Mouse (Mus musculus) thymus, adult 2 months (tissue): ENCODE data around the gene Gm49358. TPM values are rescaled to one million over a fixed set of nuclear protein-coding genes. Genes with fewer than 3 reads are reported as not detected.

ENCODE experiments used
- DNase-seq: peaks from one replicate; pipeline ENCODE4 v3.0.0; 2021
- H3K27ac ChIP-seq: fragments of 200-500 bp; 2 replicates; pipeline ENCODE4 v1.5.1; 2012; ENCODE audit warnings: low read length, control low read depth; ENCODE audit not compliant: control insufficient read depth, insufficient read depth
- H3K27me3 ChIP-seq: fragments of 200-500 bp; 2 replicates; pipeline ENCODE4 v1.6.1; 2012; ENCODE audit warnings: mild to moderate bottlenecking, low read length, moderate library complexity, mixed read lengths; ENCODE audit not compliant: control insufficient read depth, insufficient read depth
- H3K36me3 ChIP-seq: fragments of 200-500 bp; 2 replicates; pipeline ENCODE4 v1.6.1; 2012; ENCODE audit warnings: mild to moderate bottlenecking, low read length, moderate library complexity; ENCODE audit not compliant: control insufficient read depth, insufficient read depth
- H3K4me1 ChIP-seq: fragments of 200-500 bp; replicated peaks from 2 replicates; pipeline ENCODE4 v1.6.1; 2012; ENCODE audit warnings: low read length; ENCODE audit not compliant: control insufficient read depth, insufficient read depth
- H3K4me3 ChIP-seq: fragments of 200-500 bp; 2 replicates; pipeline ENCODE4 v1.5.1; 2012; ENCODE audit warnings: mild to moderate bottlenecking, low read length, control low read depth, moderate library complexity; ENCODE audit not compliant: control insufficient read depth, insufficient read depth
- CTCF ChIP-seq: fragments of 200-500 bp; IDR thresholded peaks from 2 replicates; pipeline ENCODE4 v1.5.1; 2012; ENCODE audit warnings: mild to moderate bottlenecking, control low read depth, low read length, moderate library complexity, borderline replicate concordance; ENCODE audit not compliant: control insufficient read depth, poor library complexity, insufficient read depth; ENCODE audit errors: extremely low read depth
- POLR2A ChIP-seq: fragments of 200-500 bp; IDR thresholded peaks from 2 replicates; pipeline ENCODE4 v1.6.1; 2012; ENCODE audit warnings: mild to moderate bottlenecking, low read length, control low read depth, moderate library complexity; ENCODE audit not compliant: control insufficient read depth, poor library complexity, insufficient read depth; ENCODE audit errors: extremely low read depth
- WGBS: fragments of 180-500 bp; shearing (Covaris S2); methylation state at CpG from one replicate; pipeline ENCODE4 v1.1.7; 2018; 5-methylcytosine and 5-hydroxymethylcytosine counted together
- polyA plus RNA-seq: library from polyadenylated mRNA; depleted of rRNA; stranded (reverse); fragments of >200 nt; gene quantifications from 2 replicates; pipeline ENCODE4 v1.2.3, GENCODE M21; 2012

Gm49358 gene
- polyA plus RNA-seq, 1 experiment, result not detected

DNA sequence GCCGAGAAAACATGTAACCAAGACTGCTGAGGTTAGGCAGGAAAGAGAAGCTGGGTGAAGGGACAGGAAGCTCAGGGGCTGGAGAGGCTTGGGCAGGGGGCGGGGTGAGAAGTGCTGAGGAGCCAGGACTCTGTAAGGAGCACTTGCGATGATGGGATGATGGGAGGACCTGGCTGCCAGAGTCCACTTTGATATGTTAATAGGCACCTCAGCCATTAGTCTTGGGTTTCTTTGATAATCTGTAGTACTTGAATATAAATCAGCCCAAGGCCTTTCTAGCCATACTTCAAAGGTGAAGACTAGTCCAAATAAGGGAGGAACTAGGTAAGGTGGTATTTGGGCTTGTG, 1.4 kb upstream of the Gm49358 start:
- no peak for DNase-seq
- no peaks in the 10 kb centered on the region for H3K36me3 ChIP-seq
- H3K4me3 ChIP-seq, result no peak overlapping the region
- WGBS, result 67% methylated on average over 3 of the region's 3 CpGs
- no peaks in the 10 kb centered on the region for H3K27me3 ChIP-seq
- no peak for TF ChIP-seq POLR2A
- no peak for TF ChIP-seq CTCF
- no peaks in the 10 kb centered on the region for H3K4me1 ChIP-seq
- H3K27ac ChIP-seq, result no peak overlapping the region

DNA sequence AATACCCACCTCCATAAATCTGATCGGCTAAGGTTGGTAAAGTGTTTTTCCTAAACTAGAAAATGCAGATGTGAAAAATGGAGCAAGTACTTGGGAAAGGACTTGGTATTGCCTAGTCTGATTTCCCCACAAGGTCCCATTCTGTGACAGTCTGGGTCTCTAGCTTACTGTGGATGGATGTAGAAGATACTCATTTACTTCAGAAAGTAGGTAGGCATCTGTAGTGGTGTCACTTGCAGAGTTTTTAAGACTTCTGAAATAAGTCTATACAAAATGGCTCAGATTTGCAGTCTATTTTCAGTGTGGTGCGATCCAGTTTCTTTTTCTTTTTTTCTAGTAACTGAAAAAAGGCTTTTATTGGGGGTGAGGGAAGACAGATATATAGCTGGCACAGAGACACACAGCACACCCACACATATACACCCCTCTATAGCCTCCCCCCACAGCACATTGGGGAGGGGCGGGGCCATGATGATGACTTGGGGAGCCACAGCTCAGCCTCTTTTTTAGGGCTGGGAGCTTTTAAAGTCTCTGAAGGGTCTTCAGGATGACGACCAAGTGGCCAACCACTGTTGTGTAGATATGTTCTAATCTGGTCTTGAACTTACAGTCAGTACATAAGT, 1.7 kb downstream of the Gm49358 start:
- no peak overlapping the region for H3K4me3 ChIP-seq
- no peak for DNase-seq
- H3K36me3 ChIP-seq, result no peaks in the 10 kb centered on the region
- WGBS, result 97% methylated on average over 4 of the region's 4 CpGs
- H3K27me3 ChIP-seq, result no peaks in the 10 kb centered on the region
- H3K4me1 ChIP-seq, result no peaks in the 10 kb centered on the region
- no peak for TF ChIP-seq POLR2A
- TF ChIP-seq CTCF, result no peak
- H3K27ac ChIP-seq, result no peak overlapping the region

DNA sequence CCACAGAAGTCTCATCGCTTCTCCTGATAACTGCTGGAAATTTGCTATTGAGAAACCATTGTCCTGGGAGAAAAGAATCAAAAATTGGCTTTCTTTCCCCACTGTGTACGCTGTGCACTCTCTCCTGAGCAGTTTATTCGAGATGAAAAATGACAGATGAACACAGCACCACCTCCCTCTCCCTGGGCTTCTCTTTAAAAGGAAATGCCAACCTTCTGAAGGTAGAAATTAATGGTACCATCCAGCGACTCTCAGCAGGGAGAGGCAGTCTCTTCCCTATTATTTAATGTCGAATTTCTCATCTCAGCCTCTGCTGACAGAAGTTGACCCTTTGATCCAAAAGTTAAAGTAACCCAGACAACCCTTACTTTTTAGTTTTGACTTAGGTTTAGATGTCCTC, 5.4 kb downstream of the Gm49358 start:
- Histone ChIP-seq H3K36me3 (no peaks in the 10 kb centered on the region), H3K27ac (no peak overlapping the region), H3K4me3 (no peak overlapping the region), H3K4me1 (no peaks in the 10 kb centered on the region), H3K27me3 (no peaks in the 10 kb centered on the region)
- 88% methylated on average over 5 of the region's 5 CpGs for WGBS
- DNase-seq, result no peak
- TF ChIP-seq POLR2A, result no peak
- TF ChIP-seq CTCF, result no peak

DNA sequence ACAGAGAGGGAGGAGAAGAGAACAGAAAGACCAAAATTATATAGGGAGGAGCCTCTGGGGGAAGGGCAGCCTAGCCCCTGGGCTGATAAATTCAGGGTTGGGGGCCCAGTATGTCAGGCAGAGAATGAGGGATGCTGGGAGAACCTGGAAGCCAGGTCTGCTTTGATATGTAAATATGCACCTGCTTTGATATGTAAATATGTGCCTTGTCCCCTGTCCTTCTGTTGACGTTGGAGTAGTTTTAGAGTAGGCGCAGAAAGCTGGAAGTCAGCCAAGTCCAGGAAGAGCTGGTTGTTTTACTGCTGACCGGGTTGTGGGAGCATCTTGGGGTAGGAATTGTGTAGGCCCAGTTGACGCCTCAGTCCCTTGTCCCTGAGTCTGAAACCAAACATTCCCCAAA, 6.0 kb downstream of the Gm49358 start:
- WGBS, result 95% methylated on average over 4 of the region's 4 CpGs
- no peak for TF ChIP-seq POLR2A
- TF ChIP-seq CTCF, result no peak
- DNase-seq, result no peak

DNA sequence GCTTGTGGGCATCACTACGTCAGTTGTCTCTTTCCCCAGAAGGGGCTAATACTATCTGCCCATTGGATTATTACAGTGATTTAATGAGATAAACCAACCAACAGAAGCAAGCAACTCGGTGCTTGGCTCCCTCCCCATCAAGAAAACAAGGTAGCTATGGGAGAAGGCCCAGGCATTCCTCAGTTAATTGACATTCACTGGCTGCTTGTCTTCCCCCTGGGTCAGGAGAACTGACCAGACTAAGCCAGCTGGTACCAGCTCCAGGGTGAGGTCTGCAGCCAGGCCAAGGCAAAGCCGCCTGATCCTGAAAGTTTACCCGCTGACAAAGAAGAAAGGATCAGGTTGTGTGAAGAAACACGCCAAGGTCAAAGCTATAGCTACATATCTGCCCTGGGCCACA, 7.9 kb downstream of the Gm49358 start:
- Histone ChIP-seq H3K27ac (no peak overlapping the region), H3K4me1 (no peaks in the 10 kb centered on the region), H3K4me3 (no peak overlapping the region), H3K27me3 (no peaks in the 10 kb centered on the region), H3K36me3 (no peaks in the 10 kb centered on the region)
- no peak for DNase-seq
- WGBS, result 87% methylated on average over 5 of the region's 5 CpGs
- no peak for TF ChIP-seq CTCF

More for the DNA sequence above, 6.0 kb downstream of the Gm49358 start:
- no peak overlapping the region for H3K4me3 ChIP-seq
- H3K27me3 ChIP-seq, result no peaks in the 10 kb centered on the region
- no peak overlapping the region for H3K27ac ChIP-seq
- no peaks in the 10 kb centered on the region for H3K4me1 ChIP-seq
- no peaks in the 10 kb centered on the region for H3K36me3 ChIP-seq

DNA sequence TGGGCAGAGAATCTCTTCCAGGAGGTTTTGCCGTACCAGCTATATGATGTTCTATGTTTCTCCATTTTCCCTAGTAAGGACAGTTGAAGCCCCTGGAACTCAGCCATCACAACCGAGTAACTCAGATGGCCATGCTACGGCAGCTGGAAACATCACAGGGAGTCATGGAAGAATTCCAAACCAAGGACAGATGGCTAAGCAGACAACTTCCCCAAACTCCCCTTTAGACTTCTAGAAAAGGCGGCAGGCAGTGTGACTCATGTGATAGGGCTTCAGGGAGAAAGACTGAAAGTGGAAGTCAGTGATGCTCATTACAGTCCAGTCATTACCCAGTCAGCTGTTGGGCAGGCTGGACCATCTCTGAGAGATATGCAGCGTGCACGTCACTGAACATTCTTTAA, 8.5 kb downstream of the Gm49358 start:
- Histone ChIP-seq H3K36me3 (no peaks in the 10 kb centered on the region), H3K27me3 (no peaks in the 10 kb centered on the region), H3K4me1 (no peaks in the 10 kb centered on the region), H3K4me3 (no peak overlapping the region), H3K27ac (no peak overlapping the region)
- 38% methylated on average over 6 of the region's 6 CpGs for WGBS
- TF ChIP-seq CTCF (no peak), POLR2A (no peak)
- no peak for DNase-seq

DNA sequence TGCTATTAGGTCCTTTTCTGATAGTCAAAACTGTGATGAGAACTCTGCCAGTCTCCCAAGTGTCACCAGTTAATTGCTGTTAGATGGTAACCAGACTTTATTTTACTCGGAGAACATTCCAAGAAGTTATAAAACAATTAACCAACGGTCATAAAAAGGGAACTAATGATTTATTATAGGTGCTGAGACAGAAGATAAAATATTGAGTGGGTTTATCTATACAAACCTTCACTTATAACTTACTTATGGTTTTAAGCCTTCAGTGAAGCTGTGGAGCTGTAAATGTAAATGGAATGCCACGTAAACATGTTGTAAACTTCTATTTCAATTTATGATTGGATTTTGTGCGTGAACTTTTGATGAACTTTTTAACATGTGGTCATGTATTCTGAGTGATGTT, 9.6 kb downstream of the Gm49358 start:
- 61% methylated on average over 4 of the region's 4 CpGs for WGBS
- Histone ChIP-seq H3K27ac (no peak overlapping the region), H3K4me1 (peaks cover 5% of the 10 kb centered on the region; the same call in 1 of the 2 replicates), H3K27me3 (no peaks in the 10 kb centered on the region), H3K4me3 (no peak overlapping the region), H3K36me3 (no peaks in the 10 kb centered on the region)
- TF ChIP-seq POLR2A (no peak), CTCF (no peak)
- no peak for DNase-seq
